Mouse (Mus musculus) inflammation-experienced regulatory T-cells, adult 6 months (primary cell): ENCODE data around the gene Cfap97d2. TPM values are rescaled to one million over a fixed set of nuclear protein-coding genes. Genes with fewer than 3 reads are reported as not detected.

ENCODE experiments used
- ATAC-seq: one replicate; pipeline ENCODE4 v1.8.0; 2017
- polyA plus RNA-seq, 3 experiments: library from polyadenylated mRNA; unstranded; fragments of 100-300 nt; shearing (Covaris generic); gene quantifications; one replicate each; pipeline ENCODE4 v1.2.1; 2017

Cfap97d2 gene
- not detected for polyA plus RNA-seq

DNA sequence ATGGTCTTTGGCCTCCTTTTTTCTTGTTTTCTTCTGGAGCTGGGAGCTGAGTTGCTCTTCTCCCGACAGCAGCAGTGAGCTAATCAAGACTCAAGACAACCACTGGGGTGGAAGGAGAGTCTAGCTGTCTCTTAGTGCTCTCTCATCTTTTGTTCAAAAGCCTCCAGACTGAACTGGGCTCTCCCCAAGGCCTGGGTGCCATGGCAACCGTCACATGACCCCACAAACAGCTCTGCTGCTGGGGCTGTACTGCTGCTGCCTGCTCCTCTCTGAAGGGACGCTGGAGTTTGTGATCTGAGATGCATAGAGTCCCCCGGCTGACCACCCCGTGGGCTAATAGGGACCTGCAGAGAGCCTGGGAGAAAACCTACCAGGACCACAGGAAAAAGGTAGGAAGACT, at the start of gene Cfap97d2:
Cfap97d2 (plus strand) TSS at position 222 of the 400 bp plus-strand sequence.
- peak; percentile 71 for ATAC-seq

DNA sequence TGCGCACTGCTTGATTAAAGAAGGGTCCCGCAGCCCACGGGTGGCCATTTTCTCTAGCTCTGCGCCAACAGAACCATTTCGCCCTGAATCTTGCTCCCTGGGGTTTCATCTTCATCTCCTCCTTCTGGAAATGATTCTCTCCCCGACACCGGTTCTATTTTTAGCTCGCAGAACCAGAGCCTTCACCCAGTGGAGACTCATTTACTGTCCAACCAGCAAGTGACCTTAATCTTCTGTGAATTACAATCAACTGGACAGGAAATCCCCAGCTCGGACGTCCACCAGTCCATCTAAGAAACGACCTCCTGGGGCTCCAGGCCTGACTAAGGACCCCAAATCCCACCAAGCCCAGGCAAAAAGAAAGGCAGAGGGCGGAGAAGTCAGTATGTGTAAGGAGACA, 48.2 kb upstream of the Cfap97d2 start:
- ATAC-seq: no peak

DNA sequence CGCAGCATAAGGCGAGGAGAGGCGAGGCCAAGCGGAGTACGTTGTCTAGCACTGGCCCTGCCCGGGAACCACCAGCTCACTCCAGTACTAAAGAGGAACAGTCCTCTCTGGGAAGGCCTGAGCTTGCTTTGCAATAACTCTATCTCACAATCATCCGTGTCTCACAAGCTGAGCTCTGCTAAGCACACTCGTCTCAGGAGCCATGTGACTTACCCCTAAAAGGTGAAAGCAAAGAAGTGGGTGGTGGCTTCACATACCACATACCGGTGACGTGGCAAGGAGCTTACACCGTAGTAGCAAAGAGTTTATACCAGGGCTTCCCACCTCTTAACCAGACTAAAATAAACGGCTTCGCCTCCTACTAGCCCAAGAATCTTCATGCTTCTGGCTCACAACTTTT, 45.4 kb upstream of the Cfap97d2 start:
- ATAC-seq: peak; percentile 85

DNA sequence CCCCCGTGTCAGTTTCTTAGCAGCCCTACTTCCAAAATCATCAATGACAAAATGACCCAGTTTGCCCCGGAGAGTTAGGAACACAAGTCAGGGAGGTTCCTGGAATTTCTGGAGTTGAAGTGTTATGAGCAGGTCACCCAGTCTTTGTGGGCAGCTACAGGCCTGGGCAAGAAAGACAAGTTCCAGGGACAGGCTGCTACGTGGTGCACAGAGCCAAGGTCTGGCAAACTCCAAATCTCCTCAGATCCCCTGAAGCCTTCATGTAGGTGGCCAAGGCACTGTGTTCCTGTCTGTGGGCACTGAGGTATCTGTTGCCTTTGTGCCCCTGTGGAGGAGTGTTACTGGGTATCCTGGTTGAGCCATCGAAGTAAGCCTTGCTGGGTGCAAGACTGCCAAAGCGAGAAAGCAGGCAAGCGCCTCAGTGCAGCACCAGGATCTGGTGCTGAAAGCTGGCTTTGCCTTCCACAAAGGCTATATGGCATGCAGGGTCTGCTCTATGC, 40.9 kb upstream of the Cfap97d2 start:
- no peak for ATAC-seq

DNA sequence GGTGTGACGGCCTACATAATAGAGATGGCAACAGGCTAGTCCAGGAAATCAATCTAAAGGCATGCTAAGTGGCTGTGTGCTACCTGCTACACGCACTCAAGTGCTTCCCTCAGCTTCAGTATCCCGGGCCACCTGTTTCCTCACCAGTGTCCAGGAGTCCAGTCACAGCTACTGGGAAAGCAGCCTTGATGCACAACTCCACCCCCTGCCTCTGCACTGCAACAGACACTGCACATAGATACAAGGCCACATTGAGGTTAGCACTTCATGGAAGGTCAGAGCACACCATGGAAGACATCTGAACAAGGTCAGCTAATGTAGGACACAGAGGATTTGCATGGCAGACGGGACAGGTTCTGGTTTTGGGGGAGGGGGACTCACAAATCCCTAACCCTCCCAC, 40.2 kb upstream of the Cfap97d2 start:
- ATAC-seq: no peak

DNA sequence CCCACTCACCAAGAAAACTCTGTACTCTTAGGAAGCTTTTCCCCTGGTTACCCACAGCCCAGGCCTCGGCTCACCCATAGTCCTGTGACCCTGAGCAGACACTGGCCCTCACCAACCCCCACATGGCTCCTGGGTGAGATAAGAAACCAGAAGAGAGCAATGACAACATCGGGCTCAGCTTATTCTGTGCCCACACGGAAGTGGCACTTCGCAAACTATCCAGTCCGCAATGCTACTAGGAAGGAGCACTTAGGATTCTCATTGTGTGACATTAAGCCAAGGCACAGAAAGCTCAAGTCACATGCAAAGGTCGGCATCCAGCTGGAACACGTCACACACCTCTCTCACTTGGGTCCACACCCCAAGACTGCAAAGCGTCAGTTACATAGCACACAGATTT, 39.7 kb upstream of the Cfap97d2 start:
- no peak for ATAC-seq

DNA sequence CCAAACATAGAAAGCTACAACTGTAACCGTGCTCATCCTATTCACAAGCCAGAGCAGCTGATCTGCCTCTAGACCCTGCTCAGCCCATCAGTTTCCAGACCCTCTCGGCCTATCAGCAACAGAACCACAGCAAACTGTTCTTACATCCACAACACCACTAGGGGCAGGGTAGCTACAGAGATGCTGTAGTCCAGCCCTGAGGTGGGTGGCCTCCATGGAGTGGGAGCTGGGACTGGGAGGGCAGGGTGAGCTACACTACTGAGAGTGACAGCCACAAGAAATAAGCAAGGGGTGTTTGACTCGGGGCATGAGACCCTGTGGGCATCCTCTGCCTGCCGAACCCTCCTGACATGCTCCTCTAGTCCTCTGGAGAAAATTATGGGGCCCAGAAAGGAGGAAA, 37.8 kb upstream of the Cfap97d2 start:
- no peak for ATAC-seq

DNA sequence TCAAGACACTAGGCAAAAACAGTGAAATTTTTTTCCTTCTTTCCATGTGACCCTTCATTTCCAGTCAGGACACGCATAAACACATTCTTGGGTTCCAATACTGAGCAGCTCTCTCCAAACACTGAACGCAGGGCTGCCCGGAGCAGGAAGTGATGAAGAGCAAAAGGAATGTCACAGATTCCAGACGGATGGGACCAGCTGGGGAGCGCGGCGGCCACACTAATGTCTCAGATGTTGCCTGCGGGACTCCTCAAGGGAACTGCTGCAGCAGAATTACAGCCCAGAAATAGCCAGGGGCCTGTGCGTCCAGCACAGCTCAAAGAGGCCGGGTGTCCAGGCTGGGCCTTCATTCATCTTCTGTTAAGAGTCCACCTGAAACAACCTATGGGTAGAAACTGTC, 37.3 kb upstream of the Cfap97d2 start:
- no peak for ATAC-seq

DNA sequence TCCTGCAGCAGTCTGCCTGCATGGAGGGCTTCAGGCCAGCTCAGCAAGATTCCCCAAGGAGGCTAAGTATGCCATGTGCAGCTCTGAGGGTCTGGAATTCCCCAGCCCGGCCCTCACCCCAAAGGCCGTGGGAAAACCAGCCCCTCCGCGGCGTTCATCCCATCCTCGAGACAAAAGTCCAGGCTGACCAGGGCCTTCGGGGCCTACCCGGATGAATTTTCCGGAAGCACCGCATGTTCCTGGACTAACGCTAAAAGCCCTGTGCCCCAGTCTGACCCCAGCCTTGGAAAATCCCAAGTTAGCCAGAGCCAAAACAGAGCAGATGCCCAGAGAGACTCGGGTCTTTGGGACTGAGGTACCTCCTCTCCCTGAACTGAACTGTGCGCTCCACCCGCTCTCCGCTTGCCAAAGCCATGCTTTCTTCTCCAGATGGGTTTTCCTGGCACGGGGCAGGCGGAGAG, 35.6 kb upstream of the Cfap97d2 start:
- no peak for ATAC-seq

DNA sequence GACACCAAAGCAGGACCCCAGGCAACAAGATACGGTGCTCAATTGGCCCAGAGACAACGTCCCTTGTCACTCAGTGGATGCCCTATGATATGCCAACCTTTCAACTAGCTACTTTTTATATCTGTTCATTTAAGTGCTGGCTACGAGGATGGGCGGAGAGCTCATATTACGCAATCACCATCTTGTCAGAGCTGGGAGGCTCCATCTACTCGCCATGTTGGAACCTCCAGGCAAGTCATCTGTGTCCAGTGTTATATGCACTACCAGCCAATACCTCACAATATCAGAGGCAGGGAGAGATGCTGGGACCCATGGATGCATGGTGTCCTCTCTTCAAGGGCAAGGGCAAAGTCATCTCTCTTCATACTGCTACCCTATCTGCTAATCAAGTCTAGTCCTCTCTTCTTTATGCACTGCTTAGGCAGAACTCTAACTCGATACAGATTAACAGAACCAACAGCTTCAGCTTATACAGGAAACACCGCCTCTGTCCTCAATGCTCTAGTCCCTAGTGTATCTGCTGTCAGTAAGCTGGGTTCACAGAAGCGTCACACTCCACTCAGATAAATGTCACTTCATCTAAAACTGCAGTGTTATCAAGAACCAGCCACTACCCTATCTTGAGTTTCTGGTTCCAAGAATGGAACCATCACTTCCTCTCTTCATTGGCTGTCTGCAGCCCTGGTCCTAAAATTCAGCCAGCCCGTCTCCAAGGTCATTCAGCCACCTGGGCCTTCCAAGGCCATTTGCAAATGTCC, 34.3 kb upstream of the Cfap97d2 start:
- no peak for ATAC-seq

DNA sequence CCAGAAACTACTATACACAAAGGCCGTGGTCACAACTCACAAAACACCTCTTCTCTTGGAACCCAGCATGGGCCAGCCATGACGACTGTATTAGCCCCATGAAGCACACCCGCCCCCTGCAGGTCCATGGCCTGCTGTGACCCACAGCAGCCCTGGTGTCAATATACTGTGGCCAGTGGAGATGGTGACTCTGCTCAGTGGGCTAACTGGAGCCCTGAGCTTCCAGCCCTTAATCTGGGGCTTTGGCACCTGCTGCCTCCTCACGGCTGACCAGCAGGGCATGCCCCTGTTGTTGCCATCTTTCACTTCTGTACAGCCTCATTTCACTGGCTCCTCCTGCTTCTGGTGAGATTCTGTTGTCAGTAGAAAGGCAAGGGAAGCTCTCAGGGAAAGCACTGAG, 32.5 kb upstream of the Cfap97d2 start:
- no peak for ATAC-seq

DNA sequence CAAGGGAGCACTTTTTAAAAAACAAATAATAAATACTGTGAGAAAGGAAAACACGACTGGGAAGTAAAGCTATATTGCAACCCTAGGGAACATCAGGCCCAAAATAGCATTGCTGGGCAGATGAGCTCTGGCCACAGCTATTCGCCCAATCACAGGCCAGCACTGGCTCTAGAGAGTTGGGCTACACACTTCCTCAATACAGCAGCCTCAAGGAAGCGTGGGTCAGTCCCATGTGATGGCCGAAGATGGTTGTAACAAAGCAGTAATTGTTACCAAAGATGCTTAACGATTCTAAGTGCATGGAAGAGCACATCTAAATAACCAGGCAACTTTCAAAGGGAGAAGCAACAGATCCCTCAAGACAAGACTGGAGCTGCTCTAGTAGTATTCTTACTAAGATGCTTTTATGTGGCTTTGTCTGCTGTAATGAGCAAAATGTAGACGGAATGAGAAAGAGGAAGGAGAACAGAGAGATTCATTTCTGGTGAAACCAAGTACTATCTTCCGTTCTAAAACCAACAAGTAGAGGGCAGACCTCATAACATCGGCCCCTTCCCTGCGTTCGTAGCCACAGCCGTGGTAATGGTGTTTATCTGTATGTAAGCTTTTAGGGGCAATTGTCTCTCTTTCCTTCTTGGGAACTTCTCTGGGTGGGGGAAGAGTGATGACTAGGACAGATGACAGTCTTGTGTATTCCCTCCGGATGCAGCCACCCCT, 31.2 kb upstream of the Cfap97d2 start:
- peak; percentile 22 for ATAC-seq

DNA sequence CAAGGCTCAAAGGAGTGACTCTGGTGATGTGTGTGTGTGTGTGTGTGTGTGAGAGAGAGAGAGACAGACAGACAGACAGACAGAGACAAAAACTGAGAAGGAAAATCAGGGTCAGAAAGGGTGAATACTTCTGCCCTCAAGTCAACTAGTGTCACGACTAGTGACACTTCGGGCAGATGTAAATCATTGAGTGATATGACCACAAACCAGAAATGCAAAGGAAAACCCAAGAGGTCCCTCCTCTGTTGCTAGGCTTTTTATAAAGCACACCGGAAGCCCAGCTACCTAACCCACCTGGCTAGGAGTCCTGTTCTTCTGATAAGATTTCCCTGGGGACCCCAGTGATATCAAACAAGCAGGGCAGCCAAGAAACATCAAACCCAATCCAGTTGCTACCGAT, 30.6 kb upstream of the Cfap97d2 start:
- ATAC-seq: no peak

DNA sequence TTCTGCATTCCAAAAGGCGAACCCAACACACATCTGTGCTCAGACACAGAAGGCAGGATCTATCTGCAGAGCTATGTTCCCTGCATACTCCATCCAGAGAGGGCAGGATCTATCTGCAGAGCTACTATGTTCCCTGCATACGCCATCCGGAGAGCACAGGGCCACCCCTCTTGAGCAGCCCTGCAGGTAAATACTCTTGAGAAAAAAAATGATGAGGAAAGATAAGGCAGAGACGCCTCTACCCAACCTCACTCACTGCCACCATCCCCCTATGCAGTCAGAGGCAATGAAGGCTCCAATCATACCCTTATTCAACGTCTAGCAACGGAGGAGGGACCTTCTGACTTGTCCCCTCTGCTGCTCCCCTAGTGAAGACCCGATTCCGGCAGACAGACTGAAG, 30.2 kb upstream of the Cfap97d2 start:
- no peak for ATAC-seq

DNA sequence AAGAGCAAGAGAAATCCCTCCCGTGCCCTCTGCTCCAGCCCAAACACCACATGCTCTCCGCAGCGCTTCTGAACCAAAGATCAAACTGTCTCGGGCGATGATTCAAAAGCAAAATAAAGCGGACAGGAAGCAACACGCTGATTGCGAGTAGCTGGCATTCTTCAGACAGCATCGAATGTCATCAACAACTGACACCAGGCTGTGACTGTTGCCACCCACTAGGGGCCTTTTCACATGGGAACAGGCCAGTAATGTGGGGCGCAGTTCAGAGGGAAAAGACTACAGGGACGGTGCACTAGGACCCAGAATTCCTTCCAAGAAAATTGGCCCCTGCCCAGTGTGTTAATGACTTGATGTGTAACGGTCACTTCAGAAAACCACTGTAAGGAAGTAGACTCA, 29.4 kb upstream of the Cfap97d2 start:
- ATAC-seq: peak; percentile 34

DNA sequence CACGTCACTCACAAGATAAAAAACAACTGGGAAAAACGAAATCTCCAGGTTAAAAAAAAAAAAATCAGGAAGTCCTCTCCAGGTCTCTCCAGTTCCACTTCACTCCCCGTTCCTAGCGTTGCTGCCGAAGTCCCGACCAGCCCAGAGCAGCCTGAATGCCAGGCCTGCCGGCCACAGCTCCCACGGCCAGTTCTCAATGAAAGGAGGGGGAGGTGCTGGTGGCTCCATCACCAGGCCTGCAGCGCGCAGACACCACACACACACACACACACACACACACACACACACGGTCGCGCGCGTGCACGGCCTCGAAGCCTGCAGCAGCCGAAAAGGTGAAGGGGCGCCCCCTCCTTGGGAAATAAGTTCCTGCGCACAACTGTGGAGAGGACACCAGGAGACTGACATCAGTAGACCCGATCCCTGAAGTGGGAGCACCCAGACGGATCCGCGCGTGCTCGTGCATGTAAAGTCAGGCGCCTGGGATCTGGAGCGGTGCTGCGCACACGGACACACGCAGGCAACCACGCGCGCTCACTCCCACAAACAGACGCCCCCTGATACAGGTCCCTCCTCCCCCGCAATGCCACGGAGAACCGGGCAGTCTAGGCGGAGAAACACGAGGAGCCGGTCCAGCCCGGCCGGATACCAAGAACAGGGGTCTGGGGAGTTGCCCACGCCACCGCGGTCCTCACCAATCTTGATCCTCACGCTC, 28.8 kb upstream of the Cfap97d2 start:
- ATAC-seq: peak; percentile 12

DNA sequence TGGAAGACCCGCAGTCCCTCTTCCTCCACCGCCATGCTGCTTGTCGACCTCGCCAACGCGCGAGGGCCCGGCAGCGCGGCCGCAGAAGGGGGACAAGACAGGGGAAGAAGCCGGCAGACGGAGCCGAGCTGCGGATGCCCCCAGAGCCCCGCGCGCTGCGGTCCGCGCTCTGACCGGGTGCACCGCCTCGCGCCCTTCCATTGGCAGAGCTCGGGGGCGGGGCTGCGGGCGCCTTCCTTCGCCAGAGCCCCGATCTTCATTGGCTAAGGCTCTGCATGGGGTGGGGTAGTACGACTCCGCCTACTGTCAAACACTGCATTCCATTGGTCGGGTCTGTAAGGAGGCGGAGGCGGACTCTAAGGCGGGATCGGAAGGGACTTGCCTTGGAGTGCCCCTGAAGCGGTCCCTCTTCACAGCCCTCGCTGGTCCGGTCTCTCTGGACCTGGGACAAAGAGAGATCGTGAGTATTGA, 28.2 kb upstream of the Cfap97d2 start, which contains the start of gene Rasa3:
Rasa3 (minus strand) TSS at position 191 of the 471 bp plus-strand sequence.
- peak; percentile 80 for ATAC-seq

DNA sequence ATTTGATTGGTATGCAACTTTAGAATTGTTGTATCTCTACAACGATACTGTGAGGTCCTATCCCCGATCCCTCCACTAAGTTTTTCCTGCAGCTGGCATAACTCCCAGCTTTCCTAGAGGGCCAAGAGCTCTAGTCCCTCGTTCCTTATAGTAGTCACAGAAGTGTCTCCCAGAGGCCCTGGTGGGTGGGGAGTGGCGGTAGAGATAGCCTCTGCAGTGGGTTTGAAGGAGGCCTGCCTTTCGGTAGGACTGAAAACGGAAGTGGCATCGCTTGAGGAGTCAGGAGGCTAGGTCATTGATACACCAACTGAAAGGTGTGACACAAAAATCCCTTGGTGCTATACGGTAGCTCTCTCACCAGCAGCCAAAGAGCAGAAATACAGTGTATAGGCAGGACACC, 27.5 kb upstream of the Cfap97d2 start:
- ATAC-seq: no peak

DNA sequence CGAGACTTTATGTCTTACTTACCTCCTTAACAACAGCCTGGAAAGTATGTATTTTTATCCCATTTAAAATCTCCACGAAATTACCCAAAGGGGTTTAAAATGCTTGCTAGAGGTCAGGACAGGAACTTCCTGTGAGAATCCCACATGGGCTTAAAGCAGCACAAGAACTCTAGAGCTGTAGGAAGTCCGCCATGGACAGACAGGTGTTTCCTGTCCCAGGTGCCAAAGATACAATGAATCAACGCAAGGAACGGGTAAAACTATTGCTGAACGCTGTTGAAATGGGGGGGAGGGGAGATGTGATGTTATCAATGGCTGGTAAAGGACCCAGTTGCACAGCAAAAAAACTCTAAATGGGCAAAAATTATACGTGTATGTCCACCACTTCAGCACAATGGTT, 21.6 kb upstream of the Cfap97d2 start:
- ATAC-seq: no peak

DNA sequence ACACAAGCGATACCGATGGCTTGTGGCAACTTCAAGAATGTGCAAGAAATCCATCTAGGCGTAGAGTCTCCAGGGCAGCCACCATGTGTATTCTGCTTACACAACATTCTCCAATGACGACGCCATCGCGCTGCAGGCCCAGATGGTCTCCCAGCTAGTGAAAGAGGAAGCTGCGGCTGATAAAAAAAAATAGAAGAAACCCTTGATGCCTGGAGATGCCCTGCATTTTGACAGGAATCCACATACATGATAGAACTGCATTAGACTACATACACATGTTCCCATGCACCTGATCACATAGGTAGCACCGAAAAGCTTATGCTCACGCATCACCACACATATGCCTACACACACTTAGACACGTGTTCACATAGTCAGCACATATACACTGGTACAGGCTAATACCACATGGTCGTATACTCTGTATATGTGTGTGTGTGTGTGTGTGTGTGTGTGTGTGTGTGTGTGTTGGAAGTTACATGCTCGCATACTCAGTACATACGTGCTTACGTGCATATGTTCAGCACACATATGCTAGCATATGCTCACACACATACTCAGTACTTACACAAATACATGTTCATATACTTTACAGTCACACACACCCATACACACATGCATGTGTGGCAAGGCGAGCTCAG, 19.9 kb upstream of the Cfap97d2 start:
- peak; percentile 2 for ATAC-seq

DNA sequence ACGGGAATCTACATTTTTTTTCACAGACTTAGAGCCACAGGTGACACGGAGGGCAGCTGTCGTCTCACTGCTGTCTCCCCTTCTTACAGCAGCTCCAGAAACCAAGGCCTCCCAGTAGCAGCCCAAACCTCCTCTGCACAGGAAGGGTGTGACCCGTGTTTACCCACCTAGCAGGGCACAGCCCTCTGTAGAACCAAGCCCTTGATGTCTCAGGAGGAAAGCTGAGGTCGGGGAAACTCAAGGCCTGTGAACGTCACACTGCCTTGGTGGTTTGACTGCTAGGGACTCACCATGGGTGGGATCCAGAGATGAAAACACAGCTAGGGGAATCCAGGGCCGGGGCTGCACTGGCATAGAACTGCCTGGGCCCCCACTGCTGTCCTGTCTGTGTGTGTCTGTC, 19.3 kb upstream of the Cfap97d2 start:
- ATAC-seq: peak; percentile 96

DNA sequence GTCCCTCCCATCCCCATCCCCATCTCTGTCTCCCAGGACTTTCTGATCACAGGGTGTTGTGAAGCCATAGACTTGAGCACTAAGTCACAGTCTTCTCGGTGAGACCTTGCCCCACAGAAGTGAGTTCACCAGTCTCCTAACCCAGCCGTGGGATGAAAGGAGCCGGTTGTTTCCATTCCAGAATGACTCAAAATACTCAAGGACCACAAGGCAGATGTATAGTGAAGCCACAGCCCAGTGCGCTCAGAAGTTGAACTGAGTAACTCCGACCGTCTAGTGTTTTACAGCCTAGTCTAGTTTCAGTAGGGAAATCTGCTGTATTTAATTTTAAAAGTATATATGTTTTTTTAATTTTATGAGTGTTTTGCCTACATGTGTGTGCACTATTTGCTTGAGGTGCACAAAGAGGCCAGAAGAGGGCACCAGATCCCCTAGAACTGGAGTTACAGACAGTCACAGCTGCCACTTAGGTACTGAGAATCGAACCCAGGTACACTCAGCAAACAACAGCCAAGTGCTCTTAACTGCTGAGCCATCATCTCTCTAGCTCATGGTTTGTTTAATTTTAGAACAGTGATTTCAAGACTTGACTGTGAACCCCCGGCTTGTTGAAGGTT, 18.5 kb upstream of the Cfap97d2 start:
- ATAC-seq: no peak
